Mouse (Mus musculus) frontal cortex, postnatal 14 days (tissue): ENCODE measurements around the gene Ube2d2b.

Experiments used
- DNase-seq, 2 experiments: peaks; one replicate each; pipeline ENCODE4 v3.0.0; 2022; ENCODE audit warnings: low spot score in 2 of 2

Ube2d2b gene

DNA sequence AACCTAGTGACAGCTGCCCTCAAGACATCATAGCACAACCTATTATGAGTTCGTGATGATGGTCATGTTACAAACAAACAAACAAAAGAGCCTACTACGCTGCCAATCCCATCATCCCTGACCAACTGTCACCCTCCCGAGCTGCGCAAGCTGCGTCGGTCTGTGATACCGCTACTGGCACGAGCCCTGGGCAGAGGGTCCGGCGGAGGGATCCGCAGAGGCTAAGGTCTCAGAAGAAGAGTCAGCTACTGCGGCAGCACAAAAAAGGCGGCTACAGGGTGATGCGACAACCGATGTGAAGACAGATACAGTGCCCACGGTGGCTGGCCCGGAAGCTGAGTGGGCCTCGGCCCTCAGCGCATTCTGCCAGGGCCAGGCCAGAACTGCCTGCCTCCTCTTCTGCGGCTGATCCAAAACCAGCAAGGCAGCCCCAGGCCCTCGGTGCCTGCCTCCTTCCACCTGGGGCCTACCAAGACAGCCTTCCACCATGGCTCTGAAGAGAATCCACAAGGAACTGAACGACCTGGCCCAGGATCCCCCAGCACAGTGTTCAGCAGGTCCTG, at the start of gene Ube2d2b:
TSS of gene Ube2d2b (plus strand) at position 102 of the 563 bp plus-strand sequence.
- DNase-seq: no peak

DNA sequence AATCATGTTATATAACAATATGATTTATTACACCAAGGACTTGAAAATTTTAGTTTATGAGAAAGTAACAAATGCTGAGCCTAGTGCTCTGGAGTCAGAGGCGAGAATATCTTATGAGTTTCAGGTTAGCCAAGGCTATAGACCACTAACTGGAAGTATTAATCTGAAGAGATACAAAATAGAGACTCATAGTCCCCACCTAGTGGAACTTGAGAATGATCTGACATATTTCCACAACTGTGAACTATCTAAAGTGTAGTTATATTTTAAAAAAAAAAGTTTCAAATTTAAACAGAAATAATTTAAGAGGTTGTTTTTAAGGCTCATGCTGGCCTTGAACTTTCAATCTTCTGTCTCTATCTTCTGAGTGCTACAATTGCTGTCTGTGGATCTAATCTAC, 47.5 kb upstream of the Ube2d2b start:
- DNase-seq: no peak

DNA sequence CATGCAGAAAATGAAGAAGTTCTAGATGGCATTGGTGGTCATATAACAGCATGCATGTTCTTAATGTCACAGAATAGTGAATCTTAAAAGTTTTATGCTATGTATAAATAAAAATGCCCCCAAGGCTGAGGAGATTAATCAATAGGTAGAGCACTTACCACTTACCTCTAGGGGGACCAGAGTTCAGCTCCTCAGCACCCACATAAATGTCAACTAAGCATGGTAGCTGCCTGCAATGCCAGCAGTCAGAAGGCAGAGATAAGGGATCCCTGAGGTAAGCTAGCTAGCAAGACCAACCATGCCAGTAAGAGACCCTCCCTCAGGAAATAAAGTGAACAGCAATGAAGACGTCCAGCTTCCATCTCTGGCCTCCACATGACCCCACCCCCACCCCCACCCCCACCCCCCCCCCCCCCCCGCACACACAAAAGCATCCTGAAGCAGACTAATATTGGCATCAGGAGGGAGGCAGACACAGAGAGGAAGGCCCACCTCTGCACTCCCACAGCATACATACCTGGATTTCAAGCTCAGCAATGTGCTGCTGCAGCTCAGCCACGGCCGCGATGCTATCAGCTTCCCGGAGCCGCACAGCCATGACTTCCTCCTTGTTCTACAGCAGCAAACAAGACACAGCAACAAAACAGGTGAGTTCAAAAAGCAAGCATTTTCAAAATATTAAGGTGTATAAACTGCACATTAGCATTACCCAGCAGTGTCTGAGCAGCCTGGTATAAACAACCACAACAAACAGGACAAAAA, 42.0 kb upstream of the Ube2d2b start:
- no peak for DNase-seq

DNA sequence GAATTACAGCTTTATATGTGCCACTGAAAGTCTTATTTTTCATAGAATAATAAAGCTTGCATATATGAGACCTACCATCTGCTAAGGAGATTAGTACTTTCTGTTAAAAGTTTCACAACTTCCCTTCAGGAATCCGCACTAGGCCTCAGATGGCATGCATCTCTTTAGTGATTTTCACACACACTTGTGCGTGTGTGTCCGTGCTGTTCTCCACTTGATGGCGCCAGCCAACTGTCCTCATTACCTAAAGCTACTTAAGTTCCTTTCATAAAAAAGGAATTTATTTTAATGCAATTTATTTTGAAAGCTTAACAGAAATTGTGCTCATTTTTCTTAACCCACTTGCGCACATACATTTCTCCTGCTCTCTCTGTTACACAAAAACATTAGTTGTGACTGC, 40.4 kb upstream of the Ube2d2b start:
- DNase-seq: no peak

DNA sequence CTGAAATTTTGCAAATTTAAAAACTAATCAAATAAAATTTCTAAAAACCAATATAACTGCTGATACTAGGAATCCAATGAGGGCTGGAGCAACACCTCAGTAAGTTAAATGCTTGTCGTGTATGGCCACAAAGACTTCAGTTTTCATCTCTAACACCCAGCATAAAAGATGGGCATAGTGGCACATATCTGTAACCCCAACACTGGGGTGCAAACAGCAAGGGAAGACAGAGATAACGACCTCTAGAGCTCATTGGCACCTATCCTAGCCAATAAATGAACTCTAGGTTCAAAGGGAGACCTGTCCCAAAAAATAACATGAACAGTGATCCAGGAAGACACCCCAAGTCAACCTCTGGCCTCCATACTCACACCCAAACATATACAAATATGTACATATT, 37.9 kb upstream of the Ube2d2b start:
- DNase-seq: no peak

DNA sequence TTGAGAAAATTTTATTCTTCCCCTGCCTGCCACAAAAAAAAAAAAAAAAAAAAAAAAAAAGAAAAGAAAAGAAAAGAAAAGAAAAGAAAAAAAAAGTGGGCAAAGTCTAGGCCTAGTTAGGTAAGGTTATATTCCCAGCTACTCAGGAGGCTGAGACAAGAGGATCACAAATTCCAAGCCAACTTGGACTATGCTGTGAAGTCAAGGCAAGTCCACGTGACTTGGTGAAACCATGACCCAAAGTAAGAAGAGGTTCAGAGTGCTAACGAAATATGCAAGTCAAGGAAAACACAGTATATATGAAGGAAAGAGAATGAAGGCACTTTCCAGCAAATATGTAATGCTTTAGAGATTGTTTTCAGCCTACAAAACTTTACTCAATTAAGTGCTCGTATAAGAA, 37.4 kb upstream of the Ube2d2b start:
- DNase-seq: no peak

DNA sequence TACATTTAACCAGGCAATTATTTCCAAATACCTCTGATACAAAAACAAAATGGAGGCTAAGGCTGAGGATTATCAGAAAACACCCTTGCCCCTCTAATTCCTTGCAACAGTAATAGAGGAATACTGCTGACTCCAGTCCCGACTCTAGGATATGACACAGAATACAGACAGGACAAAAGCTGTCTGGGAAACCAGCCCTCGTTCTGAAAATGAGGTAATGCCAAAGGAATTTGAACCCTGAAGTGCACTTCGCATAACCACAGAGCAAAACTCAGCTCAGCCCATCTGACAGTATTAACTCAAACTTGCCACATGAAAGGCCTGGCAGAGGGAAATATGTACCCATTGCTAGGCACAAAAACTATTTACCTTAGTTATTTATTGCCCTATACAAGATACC, 36.6 kb upstream of the Ube2d2b start:
- DNase-seq: no peak

DNA sequence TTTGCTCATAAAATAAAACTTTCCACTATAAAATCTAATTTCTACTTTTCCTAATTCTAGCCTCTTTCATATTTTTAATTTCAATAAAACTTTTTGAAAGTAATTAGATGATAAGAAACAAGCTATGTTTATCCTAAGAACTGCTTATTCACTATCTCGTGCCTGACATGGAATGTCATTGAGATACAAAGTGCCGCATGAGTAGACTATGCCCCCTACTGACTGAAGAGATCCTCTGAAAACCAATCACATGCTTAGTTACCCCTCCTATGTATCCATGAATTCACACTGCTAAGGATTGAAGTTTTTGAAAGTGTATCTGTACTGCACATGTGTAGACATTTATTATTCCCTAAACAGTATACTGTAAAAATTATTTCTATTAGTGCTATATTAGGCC, 36.0 kb upstream of the Ube2d2b start:
- DNase-seq: no peak

DNA sequence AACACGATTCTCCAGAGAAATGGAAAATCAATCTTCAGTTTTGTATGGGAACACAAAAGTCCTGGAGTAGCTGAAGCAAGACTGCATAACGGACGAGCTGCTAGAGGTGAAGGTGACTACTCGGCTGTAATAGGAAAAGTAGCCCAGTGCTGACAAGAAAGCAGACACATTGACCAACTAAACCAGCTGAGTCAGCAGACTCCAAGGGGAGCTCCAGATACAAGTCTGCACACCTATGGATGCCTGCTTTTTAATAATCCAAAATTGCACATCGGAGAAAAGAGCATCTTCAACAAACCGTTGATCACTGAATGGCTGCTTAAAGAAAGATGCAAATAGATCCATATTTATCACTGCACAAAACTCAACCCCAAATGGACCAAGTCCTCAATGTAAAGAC, 31.6 kb upstream of the Ube2d2b start:
- no peak for DNase-seq

DNA sequence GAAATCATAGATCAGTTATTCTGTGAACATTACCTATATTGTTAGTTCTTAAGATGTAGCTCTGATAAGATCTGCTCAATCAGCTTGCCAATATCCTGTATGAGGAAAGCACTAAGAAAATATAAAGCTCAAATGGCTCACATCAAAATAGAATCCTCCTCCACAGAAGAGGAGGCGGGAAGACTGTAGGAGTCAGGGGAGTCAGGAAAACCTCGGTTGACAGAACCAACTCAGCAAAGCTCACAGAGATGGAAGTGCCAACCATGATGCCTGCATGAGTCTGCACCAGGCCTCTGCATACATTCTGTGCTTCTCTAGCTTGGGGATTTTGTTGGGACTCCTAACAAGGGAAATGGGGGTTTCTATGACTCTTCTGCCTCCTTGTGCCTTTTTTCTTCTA, 28.7 kb upstream of the Ube2d2b start:
- no peak for DNase-seq

DNA sequence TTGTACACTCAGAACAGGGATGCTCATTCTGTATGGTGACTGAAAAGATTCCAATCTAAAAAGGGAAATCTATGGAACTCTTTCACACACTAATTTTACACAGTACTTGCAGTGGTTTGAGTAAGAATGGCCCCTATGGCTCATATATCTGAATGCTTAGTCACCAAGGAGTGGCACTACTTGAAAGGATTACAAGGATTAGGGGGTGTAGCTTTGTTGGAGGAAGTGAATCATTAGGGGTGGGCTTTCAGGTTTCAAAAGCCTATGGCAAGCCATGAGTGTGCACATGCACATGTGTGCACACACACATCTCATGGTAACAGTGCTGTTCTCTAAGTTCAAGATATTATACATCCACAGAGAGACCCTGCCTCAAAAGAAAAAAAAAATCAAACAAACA, 27.3 kb upstream of the Ube2d2b start:
- no peak for DNase-seq

DNA sequence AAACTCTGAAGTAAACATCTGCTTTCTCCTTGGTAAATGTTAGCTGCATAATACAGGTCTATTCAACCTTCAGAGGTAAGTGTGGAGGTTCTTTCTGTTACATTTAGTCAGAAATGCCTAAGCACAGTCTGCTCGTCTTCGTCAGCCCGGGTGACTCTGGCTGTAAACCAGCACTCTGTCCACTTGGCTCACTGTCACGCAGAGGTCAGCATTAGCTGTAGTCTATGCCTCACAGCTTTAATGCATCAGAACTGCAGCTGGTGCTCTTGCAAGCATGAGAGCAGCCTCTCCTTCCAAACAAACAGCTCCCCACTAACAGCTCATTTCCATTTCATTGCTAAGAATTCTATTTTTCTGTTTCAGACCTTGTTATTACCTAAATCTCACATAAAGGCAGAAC, 22.4 kb upstream of the Ube2d2b start:
- DNase-seq: no peak

DNA sequence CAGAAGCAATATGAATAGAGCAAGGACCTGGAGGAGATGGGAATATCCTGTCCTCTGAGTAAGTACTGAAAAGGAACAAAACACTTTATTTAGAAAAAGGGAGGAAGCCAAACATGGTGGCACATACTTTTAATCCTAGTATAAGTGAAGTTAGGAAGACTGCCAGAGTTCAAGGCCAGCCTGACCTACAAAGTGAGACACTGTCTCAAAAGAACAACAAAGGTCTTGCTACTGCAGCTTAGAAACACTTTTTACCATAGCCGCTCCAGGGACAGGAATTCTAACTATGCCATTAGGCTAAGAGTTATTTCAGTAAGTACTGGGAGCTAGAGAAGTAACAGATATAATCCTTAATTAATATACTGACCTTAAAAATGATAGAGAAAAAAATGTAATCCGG, 15.2 kb upstream of the Ube2d2b start:
- no peak for DNase-seq

DNA sequence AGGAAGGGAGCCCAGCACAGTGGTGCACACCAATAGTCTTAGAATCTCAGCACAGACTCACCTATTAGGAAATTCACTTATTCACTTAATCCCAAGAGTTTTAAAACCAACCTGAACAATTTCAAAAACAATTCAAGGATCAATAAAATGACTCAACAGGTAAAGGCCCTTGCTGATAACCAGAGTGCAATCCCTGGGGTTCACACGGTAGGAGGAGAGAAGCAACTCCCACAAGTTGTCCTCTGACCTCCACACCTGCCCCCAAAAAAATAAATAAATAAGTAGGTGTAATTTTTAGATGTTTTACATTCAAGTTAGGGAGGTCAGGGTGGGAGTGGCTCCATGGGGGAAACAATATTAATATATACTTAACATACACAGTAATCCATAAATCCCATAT, 7.4 kb upstream of the Ube2d2b start:
- no peak for DNase-seq

DNA sequence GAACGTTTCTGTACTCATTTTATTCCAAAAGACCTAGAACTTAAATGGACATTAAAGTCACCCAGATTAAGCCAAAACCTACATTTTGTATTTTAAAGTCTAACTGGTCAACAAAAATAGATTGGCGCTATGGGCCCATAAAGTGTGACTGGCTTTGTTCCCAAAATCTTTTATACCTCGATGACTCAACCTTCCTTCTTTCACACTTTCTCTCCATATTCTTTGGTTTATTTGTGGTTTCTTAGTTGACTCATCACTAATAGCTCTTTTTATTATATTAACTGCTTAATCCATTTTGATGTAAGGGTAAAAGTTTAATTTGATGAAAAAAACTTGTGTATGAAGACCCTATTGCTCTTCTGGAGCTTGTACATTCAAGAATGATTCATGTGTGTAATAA, 1.5 kb downstream of the Ube2d2b start:
- DNase-seq: no peak

DNA sequence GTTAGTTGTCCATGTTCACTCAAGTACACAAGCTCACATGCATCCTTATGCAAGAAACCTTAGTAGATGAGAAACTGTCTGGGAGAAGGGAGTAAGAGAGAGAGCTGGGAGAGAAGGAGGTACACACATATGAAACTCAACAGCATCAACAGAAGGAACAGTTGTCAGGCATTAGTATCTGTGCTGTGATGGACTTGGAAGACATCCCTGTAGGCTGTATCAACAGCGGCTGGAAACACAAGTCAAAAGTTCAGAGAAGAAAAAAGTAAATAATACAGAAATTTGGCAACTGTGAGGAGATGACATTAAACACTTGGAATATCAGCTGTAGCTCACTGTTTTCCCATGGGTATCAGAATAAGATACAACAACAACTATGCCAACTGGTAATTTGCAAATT, 4.4 kb downstream of the Ube2d2b start:
- no peak for DNase-seq

DNA sequence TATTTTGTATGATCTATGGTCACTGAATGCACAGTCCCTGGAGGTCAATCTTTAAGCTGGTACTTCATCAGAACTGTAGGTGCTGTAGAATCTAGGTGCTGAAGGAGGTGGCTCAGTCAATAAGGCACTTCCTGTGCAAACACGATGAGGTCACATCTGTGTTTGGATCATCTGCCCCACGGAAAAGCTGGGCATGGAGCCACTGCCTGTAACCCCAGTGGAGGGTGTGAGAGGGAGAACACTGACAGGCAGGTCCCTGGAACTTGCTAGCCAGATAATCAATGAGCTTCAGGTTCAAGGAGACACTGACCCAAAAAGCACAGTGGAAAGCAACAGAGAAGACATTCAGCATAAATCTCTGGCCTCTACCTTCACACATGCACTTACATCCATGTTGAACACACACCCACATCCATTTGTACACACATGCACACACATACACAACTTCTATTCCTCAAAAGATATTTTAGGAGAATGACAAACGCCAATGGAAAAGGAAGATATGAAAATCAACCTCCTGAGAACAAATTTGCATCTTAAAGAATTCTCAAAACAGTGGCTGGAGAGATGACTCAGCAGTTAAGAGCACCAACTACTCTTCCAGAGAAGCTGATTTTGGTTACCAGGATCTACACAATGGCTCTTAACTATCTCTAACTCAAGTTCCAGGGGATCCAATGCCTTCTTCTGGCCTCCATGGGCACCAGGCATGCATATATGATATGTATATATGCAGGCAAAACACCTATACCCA, 9.2 kb downstream of the Ube2d2b start:
- no peak for DNase-seq

DNA sequence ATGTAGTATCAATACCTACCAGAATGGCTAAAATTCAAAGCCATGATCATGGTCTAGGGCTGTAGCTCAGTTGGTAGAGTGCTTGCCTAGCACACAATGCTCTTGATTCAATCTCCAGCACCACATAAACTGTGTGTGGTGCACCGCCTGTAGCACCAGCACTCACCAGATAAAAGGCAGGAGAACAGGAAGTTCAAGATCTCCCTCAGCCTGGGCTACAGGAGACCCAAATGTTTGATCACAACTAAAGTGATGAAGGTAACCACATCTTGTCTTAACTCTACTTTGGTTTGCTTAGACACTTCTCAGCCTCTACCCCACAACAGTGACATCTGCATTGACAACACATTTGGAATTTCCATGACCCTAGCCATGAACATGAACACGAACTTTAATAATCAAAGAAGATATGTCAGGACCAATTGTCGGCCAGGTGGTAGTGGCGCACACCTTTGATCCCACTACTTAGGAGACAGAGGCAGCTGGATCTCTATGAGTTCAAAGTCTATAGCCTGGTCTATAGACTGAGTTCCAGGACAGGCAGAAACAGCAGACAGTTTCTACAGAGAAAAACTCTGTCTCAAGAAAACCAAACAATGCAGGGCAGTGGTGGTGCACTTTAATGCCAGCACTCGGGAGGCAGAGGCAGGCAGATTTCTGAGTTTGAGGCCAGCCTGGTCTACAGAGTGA, 10.8 kb downstream of the Ube2d2b start:
- no peak for DNase-seq

DNA sequence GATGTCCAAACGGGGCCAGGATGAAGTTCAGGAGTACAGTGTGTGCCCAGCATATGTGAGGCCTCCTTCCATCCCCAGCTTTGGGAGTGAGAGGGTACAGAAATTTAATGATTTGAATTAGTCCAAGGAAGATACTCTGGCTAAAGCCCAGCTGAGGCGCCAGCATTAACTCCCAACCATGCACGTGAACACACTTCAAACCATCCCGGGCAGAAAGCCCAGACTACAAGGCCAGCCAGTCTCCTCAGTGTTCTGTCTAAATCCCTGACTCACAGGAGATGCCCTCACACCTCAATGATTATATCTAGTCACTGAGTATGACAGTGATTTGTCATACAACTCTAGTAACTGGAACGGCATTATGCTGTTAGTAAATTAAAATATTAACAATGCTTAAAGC, 17.4 kb downstream of the Ube2d2b start:
- no peak for DNase-seq

DNA sequence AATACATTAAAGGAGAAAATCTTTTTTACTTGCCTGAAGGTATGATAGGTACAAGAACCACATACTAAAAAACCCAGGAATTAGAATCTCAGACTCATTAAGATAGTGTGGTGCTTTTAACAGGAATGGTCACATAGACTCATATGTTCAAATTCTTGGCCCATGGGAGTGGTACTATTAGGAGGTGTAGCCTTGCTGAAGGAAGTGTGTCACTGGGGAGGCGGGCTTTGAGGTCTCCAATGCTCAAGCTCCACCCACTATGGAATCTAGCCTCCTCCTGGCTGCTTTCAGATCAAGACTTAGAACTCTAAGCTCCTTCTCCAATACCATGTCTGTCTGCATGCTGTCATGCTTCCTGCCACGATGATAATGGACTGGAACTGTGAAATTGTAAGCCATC, 17.9 kb downstream of the Ube2d2b start:
- no peak for DNase-seq

DNA sequence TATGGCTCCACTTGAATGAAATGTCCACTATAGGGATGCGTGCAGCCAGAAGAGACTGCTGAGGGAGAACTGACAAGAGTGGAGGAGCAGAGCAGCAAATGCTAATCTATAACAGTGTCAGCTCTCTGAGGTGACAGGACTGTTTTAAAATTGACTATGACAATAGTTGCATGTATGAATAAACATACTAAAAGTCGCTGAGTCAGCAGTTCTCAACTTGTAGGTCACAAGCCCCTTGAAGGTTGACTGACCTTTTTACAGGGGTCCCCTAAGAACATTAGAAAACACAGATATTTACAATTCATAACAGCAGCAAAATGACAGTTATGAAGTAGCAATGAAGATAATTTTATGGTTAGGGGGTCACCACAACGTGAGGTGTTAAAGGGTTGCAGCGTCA, 19.1 kb downstream of the Ube2d2b start:
- no peak for DNase-seq

DNA sequence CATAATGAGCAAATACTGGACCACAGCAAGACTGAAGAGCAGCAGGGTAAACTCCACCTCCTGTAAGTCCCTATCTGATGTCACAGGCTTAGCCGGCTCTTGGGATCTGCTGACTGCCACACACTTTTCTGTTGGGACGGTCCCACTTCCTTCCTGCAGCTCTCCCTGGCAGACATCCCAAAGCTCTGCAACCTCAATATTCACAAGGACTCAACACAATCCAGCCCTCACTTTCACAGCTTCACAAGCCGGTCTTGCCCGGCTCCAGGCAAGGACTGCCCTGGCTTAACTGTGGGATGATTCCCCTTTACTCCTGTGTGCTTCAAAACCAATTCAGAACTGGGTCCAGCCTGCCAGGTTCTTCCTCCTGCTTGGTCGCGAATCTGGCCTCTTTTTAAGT, 23.9 kb downstream of the Ube2d2b start:
- DNase-seq: no peak

DNA sequence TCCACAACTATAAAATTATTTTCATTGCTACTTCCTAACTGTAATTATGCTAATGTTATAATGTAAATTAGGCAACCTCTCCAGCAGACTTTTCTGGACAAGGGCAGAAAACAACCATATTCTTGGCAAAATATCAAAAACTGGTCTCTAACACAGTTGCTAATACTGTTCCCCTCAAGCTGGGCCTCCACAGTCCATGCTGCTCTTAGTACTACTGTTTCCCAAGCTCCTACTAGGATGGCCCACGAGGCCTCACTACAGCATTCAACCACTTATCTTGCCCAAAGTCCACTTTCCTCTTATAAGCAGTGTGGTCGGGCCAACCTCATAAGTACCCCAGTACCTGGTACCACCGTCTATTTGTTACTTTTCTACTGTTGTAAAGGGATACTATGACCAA, 24.7 kb downstream of the Ube2d2b start:
- no peak for DNase-seq
